In genomic region chr6:127687181-127687860, GRCm38 (mm10) we compare ENCODE assay signal across 24 mouse cellular contexts.
"Had no signal": no experiment of that assay in that cellular context is flagged by ENCODE, and none has a peak within 500 bp of the region (broad histone marks: within the 10 kb centered on the region; RNA-seq: fewer than 3 reads in every experiment).

No protein-coding gene starts in this region.

- H3K27ac ChIP-seq: heart, adult 2 months; heart, embryonic 13.5 days; heart, embryonic 15.5 days; hindbrain, embryonic 13.5 days; hindbrain, embryonic 15.5 days; hindbrain, postnatal 0 days; layer of hippocampus, adult 2 months; limb, embryonic 13.5 days; limb, embryonic 15.5 days; liver, embryonic 13.5 days had no signal

- H3K9ac ChIP-seq: heart, embryonic 13.5 days; heart, embryonic 15.5 days; hindbrain, embryonic 13.5 days; hindbrain, embryonic 15.5 days; limb, embryonic 13.5 days; limb, embryonic 15.5 days; liver, embryonic 13.5 days had no signal

- H3K9me3 ChIP-seq: heart, embryonic 13.5 days; heart, embryonic 15.5 days; hindbrain, embryonic 13.5 days; hindbrain, embryonic 15.5 days; limb, embryonic 13.5 days; limb, embryonic 15.5 days; liver, embryonic 13.5 days had no signal

- H3K27me3 ChIP-seq: heart, embryonic 15.5 days; hindbrain, embryonic 13.5 days; hindbrain, embryonic 15.5 days; limb, embryonic 13.5 days; limb, embryonic 15.5 days had no signal

- H3K4me3 ChIP-seq: heart, adult 2 months; heart, embryonic 13.5 days; heart, embryonic 15.5 days; hindbrain, embryonic 13.5 days; hindbrain, embryonic 15.5 days; layer of hippocampus, adult 2 months; limb, embryonic 13.5 days; limb, embryonic 15.5 days; liver, embryonic 13.5 days had no signal

- H3K4me1 ChIP-seq: heart, embryonic 15.5 days; limb, embryonic 13.5 days; limb, embryonic 15.5 days; liver, embryonic 13.5 days had no signal

- ATAC-seq: hindbrain, postnatal 0 days had no signal

- H3K4me2 ChIP-seq: heart, embryonic 11.5 days; heart, embryonic 13.5 days; heart, embryonic 15.5 days; hindbrain, embryonic 13.5 days; hindbrain, embryonic 15.5 days; limb, embryonic 13.5 days; limb, embryonic 15.5 days; liver, embryonic 13.5 days had no signal

- DNase-seq: gastrocnemius, postnatal 14 days; gastrocnemius, postnatal 36 days; heart, adult 11 months; heart, adult 2 months; heart, postnatal 14 days; heart, postnatal 36 days; kidney, adult 18-20 months; kidney, adult 8-10 months; kidney, postnatal 10 days; kidney, postnatal 25 days; kidney, postnatal 4 days; layer of hippocampus, adult 9-11 months; layer of hippocampus, postnatal 36 days; left cerebral cortex, postnatal 4 days; liver, embryonic 13.5 days had no signal

- H3K36me3 ChIP-seq: heart, embryonic 13.5 days; heart, embryonic 15.5 days; hindbrain, embryonic 15.5 days; limb, embryonic 13.5 days; limb, embryonic 15.5 days; liver, embryonic 13.5 days had no signal
